Mouse (Mus musculus) fat pad, adult 2 months (tissue): ENCODE measurements around the gene Psma4.
"Not testable (repeated sequence)": the region's sequence is repeated elsewhere in the genome, so short reads cannot be mapped to it uniquely, and the experiment has no call there.

Experiments
- DNase-seq: peaks from one replicate; pipeline ENCODE4 v3.0.0-alpha.2; 2011; ENCODE audit warnings: low read depth, low spot score; ENCODE audit errors: extremely low read depth

The Psma4 gene

GRCm38 (mm10) chr9:54950575-54951321 lies at the start of gene Psma4, which contains the start of gene AY074887:
Gene Psma4, plus strand, starts transcription at chr9:54950790.
Gene AY074887, minus strand, starts transcription at chr9:54950998.
- peak; percentile 80 for DNase-seq

- no peak for DNase-seq
These were observed 41.1 kb upstream of the Psma4 start for GRCm38 (mm10) chr9:54909446-54909845.

DNA sequence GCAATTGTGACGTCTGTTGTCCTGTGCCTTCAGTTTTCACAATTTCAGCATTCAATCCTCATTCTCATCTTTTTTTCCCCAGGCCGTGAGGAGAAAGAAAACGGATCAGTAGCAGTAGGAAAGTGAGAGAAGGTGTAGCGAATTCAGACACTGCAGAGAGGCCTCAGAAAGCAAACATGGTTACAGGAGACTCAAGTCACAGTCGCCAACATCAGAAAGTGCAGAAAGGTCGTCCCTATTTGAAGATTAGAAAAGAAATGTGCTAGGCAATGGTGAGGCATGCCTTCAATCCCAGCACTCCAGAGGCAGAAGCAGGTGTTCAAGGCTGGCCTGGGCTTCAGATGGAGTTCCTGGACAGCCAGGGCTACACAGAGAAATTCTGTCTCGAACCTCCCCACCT lies 35.0 kb upstream of the Psma4 start:
- no peak for DNase-seq

GRCm38 (mm10) chr9:54916401-54916800 lies 34.2 kb upstream of the Psma4 start:
- DNase-seq = no peak

- peak; percentile 81 for DNase-seq
These were observed 33.4 kb upstream of the Psma4 start, which contains the start of gene Hykk for GRCm38 (mm10) chr9:54917010-54917677. Gene Hykk, plus strand, starts transcription at chr9:54917283.

DNA sequence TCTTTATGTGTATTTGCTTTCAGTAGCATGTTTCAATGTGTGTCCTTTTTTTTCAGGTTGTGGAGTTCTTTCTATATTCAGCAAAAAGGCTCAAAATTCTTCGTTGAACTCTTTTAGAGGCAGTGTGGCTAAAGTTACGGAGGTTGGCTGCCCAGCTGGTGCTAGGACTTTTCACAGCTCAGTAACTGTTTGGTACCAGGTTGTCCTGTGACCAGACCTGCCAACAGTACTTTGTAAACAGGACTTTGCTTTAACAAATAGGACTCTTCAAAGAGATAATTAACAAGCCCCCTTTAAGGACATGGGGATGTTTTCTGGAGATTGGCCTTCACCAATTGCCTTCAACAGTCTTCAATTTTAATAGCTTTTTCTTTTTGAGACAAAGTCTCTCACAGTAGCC lies 32.4 kb upstream of the Psma4 start:
- DNase-seq = no peak

- no peak for DNase-seq
These were observed 31.8 kb upstream of the Psma4 start for GRCm38 (mm10) chr9:54918781-54919180.

GRCm38 (mm10) chr9:54919946-54920345 lies 30.6 kb upstream of the Psma4 start:
- no peak for DNase-seq

DNA sequence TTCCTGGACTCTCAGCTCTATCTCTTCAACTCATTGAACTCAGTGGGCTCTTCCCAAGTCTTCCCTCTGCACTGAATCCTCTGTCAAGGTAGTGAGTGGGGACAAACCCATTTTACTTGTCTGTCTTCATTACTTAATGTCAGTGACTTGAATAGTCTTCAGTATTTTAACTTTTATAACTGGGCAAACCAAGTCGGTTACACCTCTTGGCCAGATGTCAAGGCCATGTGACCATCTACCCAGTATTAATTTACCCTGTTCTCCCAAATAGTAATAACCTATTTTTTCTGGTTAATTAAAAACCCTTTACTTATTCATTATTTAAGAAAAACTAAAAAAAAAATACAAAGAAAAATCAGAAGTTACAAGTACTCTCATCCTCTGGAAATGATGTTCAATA lies 19.8 kb upstream of the Psma4 start:
- DNase-seq = no peak

- DNase-seq = no peak
These were observed 18.8 kb upstream of the Psma4 start for GRCm38 (mm10) chr9:54931765-54932164.

DNA sequence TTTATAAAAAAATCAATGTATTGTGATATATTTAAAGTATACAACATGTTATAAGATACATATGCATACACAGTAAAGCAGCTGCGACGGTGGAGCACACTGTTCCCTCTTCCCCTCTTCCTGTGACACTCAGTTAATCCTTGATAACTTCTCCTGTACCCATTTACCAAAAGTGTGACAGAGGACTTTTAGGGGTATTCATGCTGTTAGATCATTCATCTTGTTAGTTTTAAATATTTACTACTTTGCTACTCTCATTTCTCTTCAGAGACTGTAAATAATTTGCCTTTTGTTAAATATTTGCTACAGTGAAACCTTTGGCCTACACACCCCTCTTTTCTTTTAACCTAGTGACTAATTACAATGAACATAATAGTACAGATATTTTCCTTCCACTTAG lies 18.2 kb upstream of the Psma4 start:
- DNase-seq = no peak

DNA sequence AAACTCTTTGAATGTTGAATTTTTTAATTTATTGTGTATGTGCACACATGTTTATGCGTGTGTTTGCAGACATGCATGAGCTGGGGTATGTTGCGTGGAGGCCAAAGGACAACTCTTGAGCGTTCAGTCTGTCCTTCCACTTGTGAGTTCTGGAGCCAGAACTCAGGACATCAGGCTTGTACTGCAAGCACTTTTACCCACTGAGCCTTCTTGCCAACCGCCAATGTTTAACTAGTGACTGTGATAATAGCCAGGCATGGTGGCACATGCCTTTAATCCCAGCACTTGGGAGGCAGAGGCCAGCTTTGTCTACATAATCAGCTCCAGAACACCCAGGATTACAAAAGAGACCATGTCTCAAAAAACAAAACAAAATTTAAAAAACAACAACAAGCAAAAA lies 8.5 kb upstream of the Psma4 start:
- DNase-seq = peak; percentile 47

DNA sequence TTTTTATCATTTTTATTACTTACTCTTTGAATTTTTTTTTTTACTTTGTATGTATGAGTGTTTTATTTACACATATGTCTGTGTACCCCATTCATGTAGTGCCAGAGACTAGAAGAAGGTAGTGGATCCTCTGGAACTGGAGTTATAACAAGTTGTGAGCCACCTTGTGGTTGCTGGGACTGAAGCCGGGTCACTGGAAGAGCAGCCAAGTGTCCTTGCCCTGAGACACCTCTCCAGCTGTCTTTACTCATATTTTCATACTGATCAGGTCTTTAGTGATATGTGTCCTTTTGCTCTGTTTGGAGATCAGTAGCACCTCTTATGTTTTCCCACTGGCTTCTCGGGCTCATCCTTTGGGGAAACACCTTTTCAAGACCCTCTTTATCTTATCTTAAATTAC lies 6.1 kb upstream of the Psma4 start:
- DNase-seq = no peak

DNA sequence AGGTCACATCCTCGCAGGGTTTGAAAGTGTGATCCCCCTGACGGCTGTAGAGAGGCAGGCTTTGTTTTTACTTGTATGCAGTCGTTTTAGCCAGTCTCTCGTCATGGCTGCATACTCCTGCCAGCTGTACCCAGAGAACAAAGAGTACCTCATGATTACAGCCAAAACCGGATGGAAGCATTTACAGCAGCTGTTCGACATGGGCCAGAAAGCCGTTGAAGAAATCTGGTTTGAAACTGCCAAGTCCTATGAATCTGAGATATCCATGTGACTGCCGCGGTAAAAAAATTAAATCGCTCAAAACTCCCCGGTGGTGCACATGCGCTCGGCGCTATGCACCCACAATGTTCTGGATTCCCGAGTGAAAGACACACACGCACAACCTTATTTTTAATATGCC lies 4.3 kb upstream of the Psma4 start:
- DNase-seq = no peak

- no peak for DNase-seq
These were observed 1.1 kb upstream of the Psma4 start for GRCm38 (mm10) chr9:54949465-54949864.

DNA sequence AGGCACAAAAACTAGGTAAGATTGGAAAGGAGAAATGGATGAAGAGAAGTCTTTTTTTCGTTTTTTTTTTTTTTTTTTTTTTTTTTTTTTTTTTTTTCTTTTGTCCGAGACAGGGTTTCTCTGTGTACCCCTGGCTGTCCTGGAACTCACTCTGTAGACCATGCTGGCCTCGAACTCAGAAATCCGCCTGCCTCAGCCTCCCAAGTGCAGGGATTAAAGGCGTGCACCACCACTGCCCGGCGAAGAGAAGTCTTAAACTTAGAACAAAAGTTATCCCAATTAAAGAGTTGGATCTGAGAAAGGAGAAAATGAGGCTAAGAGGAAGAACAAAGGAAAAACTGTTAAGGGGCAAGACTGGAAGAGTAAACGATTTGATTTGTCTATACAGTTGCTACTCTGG lies 428 bp upstream of the Psma4 start:
- not testable (repeated sequence) for DNase-seq

DNA sequence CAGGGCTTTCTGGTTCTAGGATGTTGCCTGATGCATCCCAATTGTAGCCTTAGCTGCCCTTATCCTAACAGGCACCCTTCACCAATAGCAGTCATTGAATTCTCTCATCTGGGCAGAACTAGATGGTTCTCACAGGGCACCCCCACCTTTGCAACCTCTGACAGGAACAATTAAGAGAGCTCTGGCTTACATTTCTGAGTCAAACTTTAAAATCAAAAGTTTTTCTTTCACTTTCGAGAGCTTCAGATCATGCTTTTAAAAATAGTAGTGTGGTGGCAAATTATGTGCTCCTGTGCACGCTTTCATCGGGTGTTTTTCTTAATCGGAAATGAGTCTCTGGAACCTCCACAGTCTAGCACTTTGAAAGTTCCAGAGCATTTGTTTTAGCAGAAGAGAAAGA lies 10.5 kb downstream of the Psma4 start:
- DNase-seq = no peak

DNA sequence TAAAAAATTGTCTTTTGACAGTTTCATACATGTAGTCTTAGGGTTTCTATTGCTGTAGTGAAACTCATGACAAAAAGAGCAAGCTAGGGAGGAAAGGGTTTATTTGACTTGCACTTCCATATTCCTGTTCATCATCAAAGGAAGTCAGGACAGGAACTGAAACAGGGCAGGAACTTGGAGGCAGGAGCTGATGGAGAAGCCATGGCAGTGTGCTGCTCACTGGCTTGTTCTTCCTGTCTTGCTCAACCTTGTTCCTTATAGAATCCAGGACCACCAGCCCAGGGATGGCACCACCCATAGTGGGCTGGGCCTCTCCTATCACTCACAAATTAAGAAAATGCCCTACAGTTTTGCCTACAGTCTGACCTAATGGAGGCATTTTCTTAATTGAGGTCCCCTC lies 13.1 kb downstream of the Psma4 start:
- no peak for DNase-seq

DNA sequence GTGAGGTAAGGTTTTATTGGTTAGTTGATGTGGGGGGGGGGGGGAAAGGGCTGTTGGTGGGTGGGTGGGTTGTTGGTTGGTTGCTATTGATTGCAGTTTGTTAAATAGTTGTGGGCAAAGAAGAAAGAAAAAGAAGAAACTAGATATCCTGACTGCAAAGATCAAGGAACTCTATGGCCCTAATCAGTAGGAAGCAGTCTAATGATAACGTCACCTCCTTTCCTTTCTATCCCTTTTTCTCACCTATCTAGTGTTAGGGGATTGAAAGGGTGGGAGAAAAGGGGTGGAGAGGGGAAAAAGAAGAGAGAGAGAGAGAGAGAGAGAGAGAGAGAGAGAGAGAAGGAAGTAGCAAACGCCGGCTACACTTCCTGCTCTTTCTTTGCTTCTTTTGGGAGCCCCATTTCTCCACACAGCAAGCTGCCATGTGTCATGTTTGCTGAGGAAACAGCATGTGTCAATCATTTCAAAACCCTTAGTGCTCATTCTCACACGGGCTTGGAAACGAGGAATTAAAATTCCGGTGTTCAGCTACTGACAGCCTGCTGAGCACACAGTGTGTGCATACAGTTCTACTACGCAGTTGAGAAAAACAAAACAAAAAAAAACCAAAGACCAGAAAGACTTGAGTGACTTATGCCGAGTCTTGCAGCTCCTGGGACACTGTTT lies 19.5 kb downstream of the Psma4 start:
- DNase-seq = no peak

GRCm38 (mm10) chr9:54980674-54981073 lies 30.1 kb downstream of the Psma4 start, which contains the start of gene Chrna5:
Gene Chrna5, plus strand, starts transcription at chr9:54980880.
- no peak for DNase-seq

DNA sequence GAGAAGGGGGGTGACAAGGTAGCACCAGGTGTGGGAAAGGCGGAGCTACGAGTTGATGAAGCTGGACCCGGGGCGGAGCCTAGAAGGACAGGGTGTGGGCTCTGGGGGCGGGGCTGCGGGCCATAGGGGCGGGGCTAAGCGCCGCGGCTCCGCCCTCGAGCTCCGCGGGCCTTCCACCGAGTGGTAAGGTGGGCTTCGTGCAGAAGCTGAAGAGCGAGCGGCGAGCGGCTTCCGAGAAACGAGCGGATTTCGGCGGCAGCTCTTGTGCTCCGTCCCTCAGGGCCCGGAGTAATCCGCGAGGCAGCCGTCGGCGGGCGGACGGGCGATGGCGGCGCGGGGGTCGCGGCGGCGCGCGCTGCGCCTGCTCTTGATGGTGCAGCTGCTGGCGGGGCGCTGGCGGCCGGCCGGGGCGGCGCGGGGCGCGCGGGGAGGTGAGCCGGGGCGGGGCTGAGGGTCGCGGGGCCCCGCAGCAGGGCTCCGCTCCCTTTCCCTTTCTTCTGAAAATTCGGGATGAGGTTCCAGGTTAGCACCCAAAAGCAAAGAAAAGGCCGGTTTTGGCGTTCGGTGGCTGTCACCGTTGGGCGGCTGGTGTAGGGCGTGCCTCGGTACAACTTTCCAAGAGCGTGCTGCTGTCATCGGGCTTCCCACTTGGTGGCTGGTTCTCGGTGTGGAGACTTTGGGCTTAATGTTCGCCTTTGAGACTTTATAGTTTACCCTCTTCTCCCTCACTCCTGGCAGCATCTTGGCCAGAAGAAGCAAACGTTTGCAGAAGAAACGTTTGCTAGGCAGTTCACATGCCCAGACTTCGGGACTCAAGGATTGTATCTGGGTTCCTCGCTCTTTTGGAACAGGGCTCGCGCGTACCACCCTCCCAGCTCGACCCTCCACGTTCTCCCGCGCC lies 31.0 kb downstream of the Psma4 start:
- DNase-seq = no peak
